Mouse (Mus musculus) MEL (cell line): ENCODE measurements around the gene Tnc. TPM values are rescaled to one million over a fixed set of nuclear protein-coding genes. Genes with fewer than 3 reads are reported as not detected.

Experiments
- DNase-seq: peaks from one replicate; pipeline ENCODE4 v3.0.0; 2011; ENCODE audit warnings: low read depth, low spot score
- H3K27ac ChIP-seq: 2 replicates; pipeline ENCODE4 v1.5.1; 2012; ENCODE audit warnings: low read depth, mild to moderate bottlenecking, control low read depth, low read length, moderate library complexity; ENCODE audit not compliant: control insufficient read depth
- H3K27me3 ChIP-seq, 2 experiments: fragments of 150-350 bp in 1 of 2; sonication (generic) in 1 of 2; 2 replicates each; pipeline ENCODE4 v1.6.1; 2012; ENCODE audit warnings: low read length in 2 of 2, mild to moderate bottlenecking in 2 of 2, improper control_type of control experiment in 1 of 2, moderate library complexity in 1 of 2; ENCODE audit not compliant: insufficient read depth in 2 of 2, control insufficient read depth in 1 of 2
- H3K36me3 ChIP-seq, 2 experiments: 2 replicates each; pipeline ENCODE4 v1.6.1; 2012 to 2014; ENCODE audit warnings: low read length in 2 of 2, improper control_type of control experiment in 1 of 2, inconsistent platforms in 1 of 2, mild to moderate bottlenecking in 1 of 2; ENCODE audit not compliant: insufficient read depth in 2 of 2, control insufficient read depth in 1 of 2
- H3K4me1 ChIP-seq, 2 experiments: fragments of 150-350 bp in 1 of 2; sonication (generic) in 1 of 2; 2 replicates each; pipeline ENCODE4 v1.6.1; 2012; ENCODE audit warnings: low read length in 2 of 2, improper control_type of control experiment in 1 of 2, mild to moderate bottlenecking in 1 of 2; ENCODE audit not compliant: insufficient read depth in 2 of 2, control insufficient read depth in 1 of 2
- H3K4me3 ChIP-seq, 2 experiments: fragments of 150-350 bp in 1 of 2; sonication (generic) in 1 of 2; 2 replicates each; pipeline ENCODE4 v1.5.1; 2012; ENCODE audit warnings: low read depth in 2 of 2, low read length in 2 of 2, mild to moderate bottlenecking in 2 of 2, moderate library complexity in 2 of 2, control low read depth in 1 of 2, improper control_type of control experiment in 1 of 2; ENCODE audit not compliant: control insufficient read depth in 1 of 2, insufficient read depth in 1 of 2
- H3K79me2 ChIP-seq: 2 replicates; pipeline ENCODE4 v1.6.1; 2012; ENCODE audit warnings: mild to moderate bottlenecking, low read length, moderate library complexity; ENCODE audit not compliant: control insufficient read depth, poor library complexity, insufficient read depth
- H3K9ac ChIP-seq: 2 replicates; pipeline ENCODE4 v1.6.1; 2012; ENCODE audit warnings: low read depth, mild to moderate bottlenecking, control low read depth, low read length, moderate library complexity; ENCODE audit not compliant: control insufficient read depth, poor library complexity, severe bottlenecking
- H3K9me3 ChIP-seq: fragments of 150-350 bp; sonication (generic); replicated peaks from 2 replicates; pipeline ENCODE4 v1.6.1; 2012; ENCODE audit warnings: mild to moderate bottlenecking, low read length, improper control_type of control experiment, moderate library complexity; ENCODE audit not compliant: insufficient read depth
- CHD1 ChIP-seq: IDR thresholded peaks from 2 replicates; pipeline ENCODE4 v1.6.1; 2012; ENCODE audit warnings: low read depth, mild to moderate bottlenecking, inconsistent platforms, low read length, improper control_type of control experiment
- CHD2 ChIP-seq: IDR thresholded peaks from 2 replicates; pipeline ENCODE4 v1.6.1; 2011; ENCODE audit warnings: low read length, improper control_type of control experiment
- CTCF ChIP-seq, 3 experiments: IDR thresholded peaks in 2 of 3; conservative IDR thresholded peaks in 1 of 3; 2 replicates each; pipeline ENCODE4 v1.5.1; 2011 to 2012; ENCODE audit warnings: low read length in 3 of 3, low read depth in 2 of 3, mild to moderate bottlenecking in 2 of 3, improper control_type of control experiment in 1 of 3, inconsistent platforms in 1 of 3, mixed read lengths in 1 of 3, moderate library complexity in 1 of 3; ENCODE audit not compliant: control insufficient read depth in 1 of 3, insufficient read depth in 1 of 3, poor library complexity in 1 of 3, severe bottlenecking in 1 of 3
- ELF1 ChIP-seq: IDR thresholded peaks from 2 replicates; pipeline ENCODE4 v1.6.1; 2014; ENCODE audit warnings: low read depth, mild to moderate bottlenecking, inconsistent platforms, low read length, improper control_type of control experiment, moderate library complexity
- EP300 ChIP-seq, 2 experiments: IDR thresholded peaks; 2 replicates each; pipeline ENCODE4 v1.6.1; 2011; ENCODE audit warnings: improper control_type of control experiment in 2 of 2, low read length in 2 of 2, low read depth in 1 of 2, mild to moderate bottlenecking in 1 of 2
- ETS1 ChIP-seq: IDR thresholded peaks from 2 replicates; pipeline ENCODE4 v1.6.1; 2012; ENCODE audit warnings: low read depth, mild to moderate bottlenecking, inconsistent platforms, low read length, improper control_type of control experiment, moderate library complexity
- GABPA ChIP-seq: IDR thresholded peaks from 2 replicates; pipeline ENCODE4 v1.6.1; 2012; ENCODE audit warnings: low read depth, mild to moderate bottlenecking, inconsistent platforms, low read length, improper control_type of control experiment, moderate library complexity
- GATA1 ChIP-seq: IDR thresholded peaks from 2 replicates; pipeline ENCODE4 v1.6.1; 2011; ENCODE audit warnings: low read depth, low read length, improper control_type of control experiment
- HCFC1 ChIP-seq: IDR thresholded peaks from 2 replicates; pipeline ENCODE4 v1.6.1; 2012; ENCODE audit warnings: low read depth, mild to moderate bottlenecking, inconsistent platforms, low read length, improper control_type of control experiment, moderate library complexity
- JUND ChIP-seq: IDR thresholded peaks from 2 replicates; pipeline ENCODE4 v1.6.1; 2011; ENCODE audit warnings: low read depth, mild to moderate bottlenecking, improper control_type of control experiment, low read length
- KAT2A ChIP-seq: conservative IDR thresholded peaks from 2 replicates; pipeline ENCODE4 v1.6.1; 2012; ENCODE audit warnings: low read depth, low read length, improper control_type of control experiment, inconsistent platforms
- MAFK ChIP-seq: IDR thresholded peaks from 2 replicates; pipeline ENCODE4 v1.6.1; 2011; ENCODE audit warnings: low read depth, mild to moderate bottlenecking, low read length, improper control_type of control experiment, borderline replicate concordance
- MAZ ChIP-seq: IDR thresholded peaks from 2 replicates; pipeline ENCODE4 v1.6.1; 2012; ENCODE audit warnings: low read depth, mild to moderate bottlenecking, inconsistent platforms, low read length, improper control_type of control experiment
- MYB ChIP-seq: IDR thresholded peaks from 2 replicates; pipeline ENCODE4 v1.6.1; 2011; ENCODE audit warnings: mild to moderate bottlenecking, low read depth, low read length, improper control_type of control experiment
- MYC ChIP-seq: IDR thresholded peaks from 2 replicates; pipeline ENCODE4 v1.6.1; 2011; ENCODE audit warnings: low read depth, mild to moderate bottlenecking, low read length, improper control_type of control experiment, moderate library complexity
- POLR2AphosphoS2 ChIP-seq: IDR thresholded peaks from 2 replicates; pipeline ENCODE4 v1.6.1; 2011; ENCODE audit warnings: low read length, improper control_type of control experiment
- POLR2AphosphoS5 ChIP-seq: IDR thresholded peaks from 2 replicates; pipeline ENCODE4 v1.6.1; 2012; ENCODE audit warnings: low read depth, borderline replicate concordance, mild to moderate bottlenecking, inconsistent platforms, low read length, moderate library complexity, mixed read lengths
- RAD21 ChIP-seq: IDR thresholded peaks from 2 replicates; pipeline ENCODE4 v1.6.1; 2011; ENCODE audit warnings: mild to moderate bottlenecking, low read depth, low read length, improper control_type of control experiment
- RCOR1 ChIP-seq: IDR thresholded peaks from 2 replicates; pipeline ENCODE4 v1.6.1; 2012; ENCODE audit warnings: low read depth, mild to moderate bottlenecking, inconsistent platforms, low read length, improper control_type of control experiment
- TAL1 ChIP-seq: IDR thresholded peaks from 2 replicates; pipeline ENCODE4 v1.6.1; 2012; ENCODE audit warnings: mild to moderate bottlenecking, inconsistent platforms, low read length, moderate library complexity, mixed read lengths
- TBP ChIP-seq: IDR thresholded peaks from 2 replicates; pipeline ENCODE4 v1.8.0; 2011; ENCODE audit warnings: low read depth, low read length, improper control_type of control experiment
- TCF12 ChIP-seq: IDR thresholded peaks from 2 replicates; pipeline ENCODE4 v1.6.1; 2014; ENCODE audit warnings: low read depth, mild to moderate bottlenecking, inconsistent platforms, low read length, improper control_type of control experiment, moderate library complexity
- UBTF ChIP-seq: IDR thresholded peaks from 2 replicates; pipeline ENCODE4 v1.6.1; 2012; ENCODE audit warnings: low read depth, mild to moderate bottlenecking, inconsistent platforms, low read length, improper control_type of control experiment, moderate library complexity, borderline replicate concordance; ENCODE audit not compliant: insufficient read depth
- ZC3H11A ChIP-seq: IDR thresholded peaks from 2 replicates; pipeline ENCODE4 v1.6.1; 2012; ENCODE audit warnings: low read depth, mild to moderate bottlenecking, inconsistent platforms, low read length, improper control_type of control experiment
- ZMIZ1 ChIP-seq: IDR thresholded peaks from 2 replicates; pipeline ENCODE4 v1.6.1; 2012; ENCODE audit warnings: low read depth, mild to moderate bottlenecking, inconsistent platforms, low read length, improper control_type of control experiment, moderate library complexity
- ZNF384 ChIP-seq: IDR thresholded peaks from 2 replicates; pipeline ENCODE4 v1.6.1; 2012; ENCODE audit warnings: low read depth, mild to moderate bottlenecking, inconsistent platforms, low read length, improper control_type of control experiment
- polyA plus RNA-seq, 2 experiments: library from polyadenylated mRNA; stranded (reverse) in 1 of 2; unstranded in 1 of 2; fragments of >175 nt in 1 of 2; fragments of >200 nt in 1 of 2; gene quantifications; 2 replicates each; pipeline versions ENCODE4 v1.2.1 to v1.2.4; 2012; ENCODE audit warnings: low replicate concordance in 2 of 2, low read depth in 1 of 2; ENCODE audit not compliant: insufficient read length in 2 of 2, insufficient read depth in 1 of 2, missing spikeins in 1 of 2
- total RNA-seq: library from RNA; depleted of rRNA; stranded (reverse); fragments of 300-350 nt; gene quantifications from 2 replicates; pipeline ENCODE4 v1.2.3, GENCODE M21; 2012

Gene Tnc
- total and polyA plus RNA-seq, 3 experiments = not detected

DNA sequence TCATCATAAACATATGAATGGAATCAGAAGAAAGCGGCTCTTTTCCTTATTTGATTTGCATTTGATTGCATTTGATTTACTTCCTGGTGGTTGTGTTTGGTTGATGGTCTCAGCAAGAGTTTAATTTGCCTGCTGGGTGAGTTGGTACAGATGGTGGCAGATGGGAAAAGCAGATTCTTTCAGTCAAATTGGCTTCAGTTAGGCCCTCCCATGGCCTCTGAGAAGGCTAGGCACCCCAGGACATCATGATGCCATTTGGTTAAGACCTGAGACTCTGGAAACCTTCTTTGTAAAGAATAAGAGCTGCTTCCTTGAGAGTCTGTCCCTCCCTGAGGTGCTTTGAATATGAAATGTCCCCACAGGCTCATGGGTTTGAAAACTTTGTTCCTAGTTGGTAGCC lies 75.1 kb downstream of the Tnc start:
- no peaks in the 10 kb centered on the region for H3K4me1 ChIP-seq
- H3K36me3 ChIP-seq = no peaks in the 10 kb centered on the region
- no peak for TF ChIP-seq EP300 (IDR thresholded peaks at IDR 0.05; ENCODE audit: low read depth in 1 of 2, low read length in 2 of 2)
- no peak for TF ChIP-seq MYC
- no peak for TF ChIP-seq ZNF384
- TF ChIP-seq TCF12 = no peak
- TF ChIP-seq RAD21 = no peak
- no peak for TF ChIP-seq ELF1
- TF ChIP-seq ZC3H11A = no peak
- no peak for TF ChIP-seq ETS1
- no peak for TF ChIP-seq CHD1
- TF ChIP-seq GATA1 = no peak
- TF ChIP-seq CTCF (IDR thresholded peaks at IDR 0.05 in 2 of 3, conservative IDR thresholded peaks at IDR 0.05 in 1 of 3; ENCODE audit: control insufficient read depth in 1 of 3, insufficient read depth in 1 of 3, low read depth in 2 of 3, low read length in 3 of 3, poor library complexity in 1 of 3, severe bottlenecking in 1 of 3) = no peak
- no peak for TF ChIP-seq MAZ
- TF ChIP-seq TBP = no peak
- DNase-seq = no peak
- H3K9ac ChIP-seq = no peak overlapping the region
- no peak overlapping the region for H3K27ac ChIP-seq
- H3K4me3 ChIP-seq = no peak overlapping the region
- no peaks in the 10 kb centered on the region for H3K9me3 ChIP-seq
- no peaks in the 10 kb centered on the region for H3K27me3 ChIP-seq
- no peaks in the 10 kb centered on the region for H3K79me2 ChIP-seq

DNA sequence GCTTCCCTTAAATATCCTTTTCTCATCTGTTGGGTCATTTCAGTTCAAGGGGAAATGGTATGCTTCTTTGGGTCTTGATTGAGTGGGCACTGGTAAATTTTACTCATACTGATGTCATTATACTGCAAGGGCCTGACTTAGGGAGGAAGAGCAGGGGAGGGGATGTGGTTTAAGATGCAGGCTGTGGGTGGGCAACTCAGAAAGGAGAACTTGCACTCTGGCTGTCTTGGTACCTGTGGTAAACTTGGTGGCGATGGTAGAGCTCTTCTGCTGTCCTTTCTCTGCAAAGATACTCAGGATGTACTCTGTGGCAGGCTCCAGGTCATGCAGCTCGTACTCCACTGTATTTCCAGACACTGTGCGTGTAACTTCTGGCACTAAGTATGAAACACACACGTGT lies 75.9 kb downstream of the Tnc start:
- Histone ChIP-seq H3K9ac (no peak overlapping the region), H3K79me2 (no peaks in the 10 kb centered on the region), H3K27ac (no peak overlapping the region), H3K9me3 (no peaks in the 10 kb centered on the region), H3K27me3 (no peaks in the 10 kb centered on the region), H3K4me3 (no peak overlapping the region), H3K36me3 (no peaks in the 10 kb centered on the region), H3K4me1 (no peaks in the 10 kb centered on the region)
- TF ChIP-seq GABPA = no peak
- TF ChIP-seq CTCF (IDR thresholded peaks at IDR 0.05 in 2 of 3, conservative IDR thresholded peaks at IDR 0.05 in 1 of 3; ENCODE audit: control insufficient read depth in 1 of 3, insufficient read depth in 1 of 3, low read depth in 2 of 3, low read length in 3 of 3, poor library complexity in 1 of 3, severe bottlenecking in 1 of 3) = no peak
- no peak for TF ChIP-seq KAT2A
- TF ChIP-seq HCFC1 = no peak
- no peak for TF ChIP-seq JUND
- no peak for TF ChIP-seq GATA1
- TF ChIP-seq ELF1 = no peak
- TF ChIP-seq UBTF = no peak
- TF ChIP-seq CHD1 = no peak
- TF ChIP-seq MAFK = no peak
- TF ChIP-seq ZNF384 = no peak
- no peak for TF ChIP-seq MYB
- no peak for TF ChIP-seq POLR2AphosphoS5
- no peak for TF ChIP-seq ZMIZ1
- TF ChIP-seq POLR2AphosphoS2 = no peak
- no peak for TF ChIP-seq RCOR1
- TF ChIP-seq TCF12 = no peak
- no peak for TF ChIP-seq CHD2
- TF ChIP-seq TAL1 = no peak
- DNase-seq = no peak
